Mouse (Mus musculus): Measurements from ENCODE around the gene Iqcf1.
"Not testable (repeated sequence)": the region's sequence is repeated elsewhere in the genome, so short reads cannot be mapped to it uniquely, and the experiment has no call there.

Iqcf1 gene

GRCm38 (mm10) chr9:106483606-106484005 is 16.2 kb upstream of the Iqcf1 start:
- no peak for DNase-seq

- DNase-seq: no peak
Measured at GRCm38 (mm10) chr9:106485076-106485475, 14.7 kb upstream of the Iqcf1 start.

- not testable (repeated sequence) for DNase-seq
Measured at GRCm38 (mm10) chr9:106487602-106488001, 12.2 kb upstream of the Iqcf1 start.

GRCm38 (mm10) chr9:106501846-106502245 is 2.1 kb downstream of the Iqcf1 start:
- no peak for DNase-seq

- no peak for DNase-seq
Measured at GRCm38 (mm10) chr9:106504246-106504645, 4.5 kb downstream of the Iqcf1 start.

- no peak for DNase-seq
Measured at GRCm38 (mm10) chr9:106509356-106509755, 9.6 kb downstream of the Iqcf1 start.

- DNase-seq: no peak
Measured at GRCm38 (mm10) chr9:106512729-106513450, 13.1 kb downstream of the Iqcf1 start.

GRCm38 (mm10) chr9:106513566-106513965 is 13.8 kb downstream of the Iqcf1 start:
- no peak for DNase-seq

DNA sequence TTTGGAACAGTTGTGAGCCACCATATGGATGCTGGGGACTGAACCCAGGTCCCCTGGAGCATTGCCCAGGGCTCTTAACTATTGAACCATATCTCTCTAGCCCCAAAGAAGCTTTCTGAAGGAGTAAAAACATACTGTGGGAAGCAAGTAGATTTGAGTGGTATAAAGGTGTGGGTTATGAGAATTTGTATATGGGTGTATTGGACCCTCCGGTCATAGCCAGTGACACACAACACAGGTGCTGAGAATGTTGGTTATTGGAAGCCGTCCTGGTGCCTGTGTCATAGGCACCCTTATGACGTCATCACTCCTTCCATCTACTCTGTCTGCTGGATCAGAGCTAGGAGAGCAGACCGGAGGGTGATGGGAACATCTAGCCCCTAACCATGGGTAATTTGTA is 14.5 kb downstream of the Iqcf1 start, which contains the start of gene Iqcf5:
Gene Iqcf5, plus strand, starts transcription at position 301 of the 400 bp plus-strand sequence.
- no peak for DNase-seq

DNA sequence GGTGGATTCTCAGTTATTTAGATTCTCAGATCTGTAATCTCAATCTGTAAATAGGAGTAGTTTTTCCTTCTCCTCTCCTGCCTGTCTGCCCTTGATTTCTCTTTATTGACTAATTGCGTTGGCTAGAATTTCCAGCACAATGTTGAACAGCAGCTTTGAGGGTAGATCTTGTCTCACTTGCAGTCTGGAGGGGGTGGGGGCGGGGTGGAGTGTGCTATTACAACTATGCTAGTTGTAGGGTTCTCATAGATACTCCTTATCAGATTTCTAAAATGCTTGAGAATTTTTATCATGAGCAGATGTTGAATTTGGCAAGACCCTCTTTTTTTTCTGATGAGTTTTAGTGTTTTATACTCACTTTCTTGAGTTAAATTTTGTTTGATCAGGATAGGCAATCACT is 19.7 kb downstream of the Iqcf1 start:
- no peak for DNase-seq

- DNase-seq: no peak
Measured at GRCm38 (mm10) chr9:106519909-106520308, 20.1 kb downstream of the Iqcf1 start.

DNA sequence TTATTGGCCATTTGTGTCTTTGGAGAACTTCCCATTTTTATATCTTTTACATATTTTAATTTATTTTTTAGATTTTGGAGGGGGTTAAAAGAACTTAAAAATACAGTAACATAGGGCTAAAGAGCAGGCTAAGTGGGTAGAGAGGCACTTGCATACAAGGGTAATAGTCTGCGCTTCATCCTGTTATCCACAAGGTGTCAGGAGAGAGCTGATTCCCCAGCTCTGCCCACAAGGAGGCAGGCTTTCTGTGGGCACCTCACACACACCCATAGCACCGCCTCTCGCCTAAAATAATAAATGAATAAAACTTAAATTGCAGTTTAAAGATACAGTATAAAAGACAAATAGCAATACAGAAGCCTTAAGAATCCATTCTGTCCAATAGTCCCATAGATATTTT is 32.1 kb downstream of the Iqcf1 start:
- peak in 1 of 2 experiments; percentile 5 for DNase-seq

DNA sequence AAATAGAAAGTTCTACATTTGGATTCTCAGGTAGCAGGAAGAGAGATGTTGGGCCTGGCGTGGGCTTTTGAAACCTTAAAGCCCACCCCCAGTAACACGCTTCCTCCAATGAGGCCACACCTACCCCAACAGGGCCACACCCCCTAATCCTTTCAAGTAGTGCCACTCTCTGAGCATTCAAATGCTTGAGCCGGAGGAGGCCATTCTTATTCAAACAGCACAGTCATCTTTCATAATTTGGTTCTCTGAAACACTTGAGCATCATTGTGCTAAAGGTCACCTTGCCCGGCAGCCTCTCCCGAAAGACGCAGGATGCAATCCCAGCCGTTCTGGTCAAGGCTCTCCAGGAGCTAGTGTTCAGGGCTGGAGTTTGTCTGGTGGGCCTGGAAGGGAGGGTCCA is 34.5 kb downstream of the Iqcf1 start:
- no peak for DNase-seq

- DNase-seq: no peak
Measured at GRCm38 (mm10) chr9:106534975-106535374, 35.2 kb downstream of the Iqcf1 start.

All from kidney, adult 8-10 months (tissue).